Mouse (Mus musculus) limb, embryonic 10.5 days (tissue): ENCODE results near the gene Fas. TPM values are rescaled to one million over a fixed set of nuclear protein-coding genes. Genes with fewer than 3 reads are reported as not detected.
A peak's percentile ranks its signal among the peaks of the same experiment; 100 is the strongest.

ENCODE experiments used
- DNase-seq: peaks from one replicate; pipeline ENCODE4 v3.0.0-alpha.2; 2017; ENCODE audit warnings: low spot score
- H3K27ac ChIP-seq: fragments of 300-500 bp; sonication (generic); 2 replicates; pipeline ENCODE4 v1.5.1; 2016; ENCODE audit warnings: mild to moderate bottlenecking
- H3K27me3 ChIP-seq: fragments of 300-500 bp; sonication (generic); 2 replicates; pipeline ENCODE4 v1.6.1; 2016; ENCODE audit warnings: low read depth, mild to moderate bottlenecking; ENCODE audit not compliant: poor library complexity, severe bottlenecking
- H3K36me3 ChIP-seq: fragments of 300-500 bp; sonication (generic); 2 replicates; pipeline ENCODE4 v1.6.1; 2016; ENCODE audit warnings: mild to moderate bottlenecking, moderate library complexity
- H3K4me1 ChIP-seq: fragments of 300-500 bp; sonication (generic); 2 replicates; pipeline ENCODE4 v1.6.1; 2016
- H3K4me3 ChIP-seq: fragments of 300-500 bp; sonication (generic); 2 replicates; pipeline ENCODE4 v1.5.1; 2016; ENCODE audit warnings: mild to moderate bottlenecking, moderate library complexity
- H3K9me3 ChIP-seq: fragments of 300-500 bp; sonication (generic); replicated peaks from 2 replicates; pipeline ENCODE4 v1.6.1; 2016; ENCODE audit warnings: mild to moderate bottlenecking
- WGBS: fragments of 180-500 bp; shearing (Covaris S2); methylation state at CpG from one replicate; pipeline ENCODE4 v1.1.7; 2016; 5-methylcytosine and 5-hydroxymethylcytosine counted together
- polyA plus RNA-seq: library from polyadenylated mRNA; unstranded; fragments of >200 nt; fragmentation: Nextera tagmentation; extraction: Ambion mirVana; gene quantifications from 2 replicates; pipeline ENCODE4 v1.2.1, GENCODE M21; 2016

Fas gene
- polyA plus RNA-seq, 1 experiment from 2014 or later: 0.53 TPM

DNA sequence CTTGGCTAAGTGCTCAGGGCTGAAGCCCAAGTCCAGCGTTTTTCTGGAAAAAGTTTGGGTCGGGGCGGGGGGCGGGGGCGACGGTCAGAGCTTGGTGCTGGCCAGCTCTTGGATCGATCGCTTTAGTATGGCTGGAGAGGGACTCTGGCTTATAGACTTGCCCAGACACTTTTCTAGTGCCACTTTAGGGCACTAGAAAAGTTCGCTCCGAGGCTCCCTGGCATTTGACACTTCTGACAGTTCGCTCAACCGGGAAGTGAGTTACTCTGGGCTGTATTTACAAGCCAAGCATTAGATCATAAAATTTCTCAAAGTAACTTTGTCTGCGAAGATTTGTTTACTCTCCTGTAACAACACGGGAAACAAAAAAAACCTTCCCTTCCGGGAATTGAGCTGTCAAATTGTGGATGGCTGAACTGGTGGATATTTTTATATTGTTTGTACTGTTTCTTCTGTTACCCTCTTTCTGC is 441 bp downstream of the Fas start:
- WGBS: 20% methylated on average over 15 of the region's 15 CpGs
- H3K27ac ChIP-seq: no peak overlapping the region

DNA sequence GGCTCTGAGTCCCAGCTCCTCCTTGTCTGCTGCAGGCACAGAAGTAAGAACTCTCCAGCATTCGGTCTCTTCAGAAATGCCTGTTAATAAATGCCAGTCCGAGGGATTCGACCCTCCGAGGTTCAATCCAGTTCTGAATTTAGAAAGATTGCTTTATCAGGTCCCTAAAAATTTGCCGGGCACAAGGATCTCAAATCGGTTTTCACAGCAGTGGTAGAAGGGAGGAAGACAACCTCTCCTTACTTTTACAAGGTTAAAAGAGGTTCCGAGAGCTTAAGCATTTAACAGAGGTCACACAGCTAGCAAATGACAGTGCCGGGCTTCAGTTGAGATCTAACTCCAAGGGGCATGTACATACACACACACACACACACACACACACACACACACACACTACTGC is 913 bp downstream of the Fas start:
- peak overlapping the region; percentile 56 for H3K4me3 ChIP-seq
- 75% methylated on average over 8 of the region's 8 CpGs for WGBS

More for the DNA sequence above, 441 bp downstream of the Fas start:
- Histone ChIP-seq H3K36me3 (no peaks in the 10 kb centered on the region), H3K27me3 (peaks cover 20% of the 10 kb centered on the region), H3K9me3 (no peaks in the 10 kb centered on the region), H3K4me1 (peaks cover 14% of the 10 kb centered on the region), H3K4me3 (peak overlapping the region; percentile 56)
- DNase-seq: no peak

DNA sequence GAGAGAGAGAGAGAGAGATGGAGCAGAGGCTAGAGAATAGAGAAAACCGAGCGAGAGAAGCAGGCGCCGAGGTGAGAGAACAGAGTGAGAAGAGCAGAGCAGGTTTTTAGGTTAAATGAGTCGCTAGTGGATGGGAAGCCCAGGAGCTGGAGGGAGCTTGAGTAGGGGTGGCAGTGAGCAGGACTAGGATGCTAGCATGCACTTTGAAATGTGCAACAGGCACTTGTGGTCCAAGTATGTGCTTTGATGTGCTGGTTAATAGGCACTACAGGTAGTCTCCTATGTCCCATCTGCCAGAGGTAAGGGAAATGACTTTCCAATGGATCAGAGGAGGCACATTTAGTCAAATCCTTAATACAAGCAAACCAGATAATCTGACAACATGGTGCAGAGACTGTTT is 1.5 kb downstream of the Fas start:
- H3K4me3 ChIP-seq: no peak overlapping the region
- no peak for DNase-seq
- peaks cover 14% of the 10 kb centered on the region for H3K4me1 ChIP-seq
- WGBS: 63% methylated on average over 5 of the region's 5 CpGs
- H3K36me3 ChIP-seq: no peaks in the 10 kb centered on the region
- H3K9me3 ChIP-seq: no peaks in the 10 kb centered on the region
- H3K27me3 ChIP-seq: peaks cover 20% of the 10 kb centered on the region
- H3K27ac ChIP-seq: no peak overlapping the region

More for the DNA sequence above, 913 bp downstream of the Fas start:
- Histone ChIP-seq H3K27ac (no peak overlapping the region), H3K27me3 (peaks cover 20% of the 10 kb centered on the region), H3K36me3 (no peaks in the 10 kb centered on the region), H3K9me3 (no peaks in the 10 kb centered on the region), H3K4me1 (peaks cover 14% of the 10 kb centered on the region)
- DNase-seq: no peak

DNA sequence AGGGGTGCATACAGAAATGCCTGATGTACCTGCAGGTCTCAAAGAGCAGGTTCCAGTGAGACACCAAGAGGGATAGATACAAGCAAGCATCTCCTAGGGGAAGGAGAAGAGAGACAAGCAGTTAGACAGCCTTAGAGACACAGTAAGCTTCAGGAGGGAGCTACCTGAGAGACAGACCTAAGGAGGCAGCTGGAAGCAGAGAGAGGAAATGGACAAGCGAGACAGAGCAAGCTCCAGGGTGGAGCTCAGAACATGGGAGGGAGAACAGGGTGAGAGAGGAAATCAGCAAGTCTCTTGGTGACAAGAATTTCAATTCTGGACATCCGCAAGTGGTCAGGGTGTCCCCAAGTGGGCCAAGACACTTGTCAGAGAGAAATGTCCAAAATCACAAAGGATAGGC is 2.2 kb downstream of the Fas start:
- no peak overlapping the region for H3K27ac ChIP-seq
- peaks cover 14% of the 10 kb centered on the region for H3K4me1 ChIP-seq
- DNase-seq: no peak
- H3K36me3 ChIP-seq: no peaks in the 10 kb centered on the region
- WGBS: 85% methylated on average over 2 of the region's 2 CpGs
- H3K27me3 ChIP-seq: peaks cover 20% of the 10 kb centered on the region
- H3K4me3 ChIP-seq: no peak overlapping the region
- no peaks in the 10 kb centered on the region for H3K9me3 ChIP-seq

DNA sequence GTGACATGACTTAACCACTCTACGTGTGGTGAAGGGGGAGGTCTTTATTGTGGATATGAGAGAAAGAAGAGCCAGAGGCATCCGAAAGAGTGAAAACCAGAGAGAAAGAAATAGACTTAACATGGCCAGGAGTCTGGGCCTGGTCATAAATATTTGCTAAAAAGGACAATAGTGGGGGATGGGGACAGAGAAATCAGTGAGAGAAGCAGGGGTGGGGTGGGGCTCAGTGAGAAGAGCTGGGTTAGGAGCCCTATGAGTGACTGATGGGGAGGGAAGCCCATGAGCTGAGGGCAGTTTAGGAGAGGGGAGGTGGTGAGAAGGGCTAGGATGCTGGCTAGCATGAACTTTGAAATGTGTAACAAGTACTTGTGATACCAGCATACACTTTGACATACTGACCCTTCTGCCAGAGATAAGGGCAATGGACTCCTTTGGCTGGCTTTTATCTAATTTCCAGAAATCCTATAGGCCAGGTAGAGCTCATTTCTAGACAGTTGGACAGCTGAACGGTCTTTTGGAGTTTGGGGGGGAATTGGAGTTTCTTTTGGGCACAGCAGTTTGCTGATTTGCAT is 3.0 kb downstream of the Fas start:
- Histone ChIP-seq H3K9me3 (no peaks in the 10 kb centered on the region), H3K27ac (no peak overlapping the region), H3K4me3 (no peak overlapping the region), H3K27me3 (peaks cover 20% of the 10 kb centered on the region), H3K36me3 (no peaks in the 10 kb centered on the region), H3K4me1 (peaks cover 14% of the 10 kb centered on the region)
- no peak for DNase-seq
- WGBS: 84% methylated on average over 3 of the region's 3 CpGs

DNA sequence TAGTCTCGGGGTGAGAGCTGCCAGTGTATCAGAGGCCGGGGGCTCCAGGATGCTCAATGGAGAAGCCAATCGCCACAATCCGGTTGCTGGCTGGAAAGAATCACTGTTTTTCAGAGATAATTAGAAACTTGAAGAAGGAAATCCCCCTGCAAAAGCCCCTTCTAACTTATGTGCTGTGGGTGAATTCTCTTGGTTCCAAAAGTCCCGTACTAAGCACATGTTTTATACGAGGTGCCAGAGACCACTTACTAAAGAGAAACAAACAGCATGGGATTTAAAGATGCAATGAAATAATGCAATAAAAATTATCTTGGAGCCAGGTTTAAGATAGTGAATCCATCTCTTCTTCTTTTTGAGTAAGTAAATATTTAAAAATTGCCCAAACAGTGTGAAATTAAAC is 5.0 kb downstream of the Fas start:
- Histone ChIP-seq H3K27me3 (peaks cover 17% of the 10 kb centered on the region), H3K36me3 (no peaks in the 10 kb centered on the region), H3K4me1 (peaks cover 8% of the 10 kb centered on the region), H3K4me3 (no peak overlapping the region), H3K27ac (no peak overlapping the region), H3K9me3 (no peaks in the 10 kb centered on the region)
- WGBS: 61% methylated on average over 6 of the region's 6 CpGs
- DNase-seq: no peak

DNA sequence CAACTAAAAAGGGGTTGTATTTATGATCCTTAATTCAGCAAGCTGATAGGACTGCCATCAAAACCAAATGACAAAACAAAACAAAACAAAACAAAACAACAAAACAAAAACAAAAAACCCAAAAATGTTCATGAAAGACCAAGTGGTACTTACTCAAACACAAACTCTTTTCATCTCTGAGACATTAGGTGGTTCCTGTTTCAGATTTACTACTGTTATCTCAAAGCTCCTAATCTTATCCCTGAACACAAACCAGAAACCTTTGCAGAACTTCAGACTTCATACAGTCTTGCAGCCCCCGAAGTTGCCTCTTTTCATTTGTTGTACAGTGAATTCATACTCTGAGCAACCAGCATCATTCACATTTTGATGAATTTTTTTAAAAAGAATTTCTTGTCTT is 8.1 kb downstream of the Fas start:
- H3K36me3 ChIP-seq: no peaks in the 10 kb centered on the region
- no peaks in the 10 kb centered on the region for H3K27me3 ChIP-seq
- no peak overlapping the region for H3K27ac ChIP-seq
- H3K4me3 ChIP-seq: no peak overlapping the region
- no peaks in the 10 kb centered on the region for H3K9me3 ChIP-seq
- no peaks in the 10 kb centered on the region for H3K4me1 ChIP-seq
- WGBS: 69% methylated on average over 1 of the region's 1 CpGs
- no peak for DNase-seq

DNA sequence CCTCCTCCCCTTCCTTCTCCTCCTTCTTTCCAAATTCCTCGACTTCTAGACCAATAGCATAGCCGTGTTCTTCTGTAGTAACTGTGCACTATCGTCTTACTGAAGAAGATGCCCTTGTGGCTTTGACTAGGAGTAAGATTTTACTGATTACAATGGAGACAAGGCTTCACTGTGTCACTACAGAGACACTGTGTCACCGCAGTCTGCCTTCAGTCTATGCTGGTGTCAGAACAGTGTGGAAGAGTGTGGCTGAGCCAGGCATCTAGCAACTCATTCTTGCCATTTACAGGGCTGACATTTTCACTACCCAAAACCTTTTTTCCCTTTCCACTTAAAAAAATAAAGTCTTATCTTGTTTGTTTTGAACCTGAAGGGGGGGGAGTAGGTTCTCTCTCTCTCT is 8.8 kb downstream of the Fas start:
- no peaks in the 10 kb centered on the region for H3K27me3 ChIP-seq
- no peak overlapping the region for H3K27ac ChIP-seq
- no peak overlapping the region for H3K4me3 ChIP-seq
- 78% methylated on average over 4 of the region's 4 CpGs for WGBS
- H3K4me1 ChIP-seq: no peaks in the 10 kb centered on the region
- H3K9me3 ChIP-seq: no peaks in the 10 kb centered on the region
- DNase-seq: no peak
- H3K36me3 ChIP-seq: no peaks in the 10 kb centered on the region

DNA sequence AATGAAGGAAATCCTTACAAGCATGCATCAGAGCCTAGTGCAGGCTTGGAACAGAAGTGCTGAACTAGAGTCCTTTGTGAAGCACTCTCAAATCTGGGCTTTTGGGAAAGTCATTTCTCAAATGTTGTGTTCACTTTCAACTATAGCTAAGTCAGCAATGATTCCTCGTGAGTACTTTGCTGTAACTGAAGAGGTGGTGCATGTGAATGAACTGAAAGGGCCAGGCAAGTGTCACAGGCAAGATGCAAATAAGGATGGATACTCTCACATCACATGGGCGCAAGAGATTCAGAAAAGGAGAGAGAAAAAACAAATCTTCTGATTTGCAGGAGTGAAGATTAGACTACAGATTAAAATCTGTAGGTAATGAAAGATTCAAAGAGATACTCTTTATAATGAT is 10.0 kb downstream of the Fas start:
- no peaks in the 10 kb centered on the region for H3K9me3 ChIP-seq
- no peak overlapping the region for H3K27ac ChIP-seq
- H3K27me3 ChIP-seq: no peaks in the 10 kb centered on the region
- H3K36me3 ChIP-seq: no peaks in the 10 kb centered on the region
- no peaks in the 10 kb centered on the region for H3K4me1 ChIP-seq
- no peak overlapping the region for H3K4me3 ChIP-seq
- no peak for DNase-seq
- whole genome bisulfite sequencing: 81% methylated on average over 2 of the region's 2 CpGs

DNA sequence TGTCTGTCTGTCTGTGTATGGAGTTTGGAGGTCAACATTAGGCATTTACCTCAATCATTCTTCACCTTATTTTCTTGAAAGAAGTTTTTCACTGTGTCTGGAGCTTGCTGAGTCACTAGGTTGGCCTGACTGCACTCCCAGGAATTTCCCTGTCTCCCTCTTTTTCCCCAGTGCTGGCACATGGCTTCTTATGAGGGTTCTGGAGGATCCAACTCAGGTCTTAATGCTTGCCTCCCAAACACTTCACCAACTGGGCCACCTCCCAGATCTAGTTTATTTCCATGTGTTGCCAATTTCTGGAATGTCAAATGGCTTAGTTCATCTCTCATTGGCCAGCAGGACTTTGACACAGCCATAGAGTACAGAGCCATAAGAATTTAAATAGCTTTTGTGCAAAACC is 14.5 kb downstream of the Fas start:
- no peak for DNase-seq
- H3K36me3 ChIP-seq: no peaks in the 10 kb centered on the region
- H3K27ac ChIP-seq: no peak overlapping the region
- no peaks in the 10 kb centered on the region for H3K27me3 ChIP-seq
- H3K4me1 ChIP-seq: no peaks in the 10 kb centered on the region
- H3K4me3 ChIP-seq: no peak overlapping the region
- no peaks in the 10 kb centered on the region for H3K9me3 ChIP-seq

DNA sequence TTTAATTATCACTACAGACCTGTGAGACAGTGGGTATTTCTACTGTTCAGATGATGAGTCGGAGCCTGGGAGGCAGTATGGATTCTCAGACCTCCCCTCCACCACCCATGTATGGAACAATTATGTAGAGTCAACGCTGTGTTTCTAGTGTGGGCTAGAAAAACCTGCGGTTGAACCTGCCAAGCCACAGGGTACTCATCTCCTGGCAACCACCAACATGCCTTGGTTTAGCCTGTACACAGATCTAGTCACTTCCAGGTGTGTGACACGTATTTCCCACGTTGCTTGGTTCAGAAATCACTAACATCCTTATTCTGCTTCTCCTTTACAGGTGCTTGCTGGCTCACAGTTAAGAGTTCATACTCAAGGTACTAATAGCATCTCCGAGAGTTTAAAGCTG is 16.3 kb downstream of the Fas start:
- H3K27ac ChIP-seq: no peak overlapping the region
- H3K27me3 ChIP-seq: no peaks in the 10 kb centered on the region
- no peaks in the 10 kb centered on the region for H3K9me3 ChIP-seq
- no peak for DNase-seq
- no peaks in the 10 kb centered on the region for H3K36me3 ChIP-seq
- 85% methylated on average over 6 of the region's 6 CpGs for WGBS
- no peak overlapping the region for H3K4me3 ChIP-seq
- H3K4me1 ChIP-seq: no peaks in the 10 kb centered on the region

DNA sequence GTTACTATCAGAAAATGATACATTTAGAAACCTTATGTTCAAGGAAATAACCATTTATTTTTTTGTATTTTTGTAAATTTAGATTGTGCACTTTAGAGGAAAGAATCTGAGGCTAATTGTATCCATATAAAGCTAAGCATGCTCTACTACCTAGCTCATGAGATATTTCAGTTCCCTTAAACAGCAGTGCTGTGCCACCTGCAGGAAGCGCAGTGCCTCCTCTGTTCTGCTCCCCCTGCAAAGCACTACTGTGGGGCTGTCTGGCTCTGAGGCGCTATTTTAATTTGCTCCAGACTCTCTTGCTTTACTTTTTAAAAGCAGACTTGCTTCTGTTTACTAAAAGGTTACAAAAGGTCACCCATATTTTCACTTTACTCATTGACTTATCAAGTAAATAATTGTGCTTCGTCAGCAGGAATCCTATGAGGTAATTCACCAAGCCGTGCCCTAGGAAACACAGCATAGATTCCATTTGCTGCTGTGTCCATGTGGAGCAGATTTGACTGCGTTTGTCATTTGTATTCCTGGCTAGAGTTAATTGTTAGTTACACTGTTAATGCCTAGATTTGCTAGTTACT is 21.8 kb downstream of the Fas start:
- Histone ChIP-seq H3K4me1 (no peaks in the 10 kb centered on the region), H3K9me3 (no peaks in the 10 kb centered on the region), H3K36me3 (no peaks in the 10 kb centered on the region), H3K4me3 (no peak overlapping the region), H3K27me3 (no peaks in the 10 kb centered on the region), H3K27ac (no peak overlapping the region)
- DNase-seq: no peak
- WGBS: 64% methylated on average over 5 of the region's 5 CpGs

DNA sequence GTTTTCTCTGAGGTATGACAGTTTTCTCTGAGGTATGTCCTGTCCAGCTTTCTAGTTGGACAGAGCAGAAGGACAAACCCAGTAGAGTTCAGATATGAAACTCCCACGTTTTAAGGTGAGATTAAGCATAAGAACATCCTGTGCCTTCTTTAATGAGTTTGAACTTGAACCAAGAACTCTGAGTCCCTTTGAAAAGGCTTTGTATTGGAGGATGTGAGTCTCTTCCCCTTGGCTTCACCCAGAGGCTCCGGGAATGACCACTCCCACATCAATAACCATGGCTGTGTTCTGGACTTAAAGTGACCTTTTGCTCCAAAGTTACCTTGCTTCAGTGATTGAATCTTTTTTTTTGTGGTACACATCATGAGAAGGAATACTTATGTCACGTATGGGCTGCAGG is 37.6 kb downstream of the Fas start:
- DNase-seq: no peak
- no peaks in the 10 kb centered on the region for H3K27me3 ChIP-seq
- H3K36me3 ChIP-seq: no peaks in the 10 kb centered on the region
- no peak overlapping the region for H3K4me3 ChIP-seq
- H3K4me1 ChIP-seq: no peaks in the 10 kb centered on the region
- 64% methylated on average over 3 of the region's 3 CpGs for WGBS
- no peaks in the 10 kb centered on the region for H3K9me3 ChIP-seq
- no peak overlapping the region for H3K27ac ChIP-seq

DNA sequence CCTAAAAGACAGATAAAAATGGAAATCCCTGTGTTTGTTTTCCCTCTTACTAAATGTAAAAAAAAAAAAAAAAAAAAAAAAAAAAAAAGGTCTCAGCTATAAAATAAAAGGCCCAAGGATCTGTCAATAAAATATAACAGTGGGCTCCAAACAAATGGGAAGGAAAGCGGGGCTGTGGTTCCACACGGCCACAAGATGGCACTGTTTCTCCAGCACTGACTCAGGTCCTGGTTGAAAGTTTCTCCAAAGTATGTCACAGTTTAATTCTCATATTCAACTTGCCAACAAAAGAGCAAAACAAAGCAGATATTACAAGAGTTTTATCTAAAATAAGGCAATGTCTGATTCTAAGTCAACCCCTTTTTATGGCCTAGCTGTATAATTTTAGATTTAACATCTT is 43.8 kb downstream of the Fas start:
- H3K27ac ChIP-seq: no peak overlapping the region
- H3K4me3 ChIP-seq: no peak overlapping the region
- H3K4me1 ChIP-seq: no peaks in the 10 kb centered on the region
- WGBS: 7% methylated on average over 2 of the region's 2 CpGs
- peak; percentile 82 for DNase-seq
- H3K9me3 ChIP-seq: no peaks in the 10 kb centered on the region
- no peaks in the 10 kb centered on the region for H3K36me3 ChIP-seq
- H3K27me3 ChIP-seq: no peaks in the 10 kb centered on the region
